Mouse (Mus musculus) left cerebral cortex, adult 11 months (tissue): ENCODE measurements around the gene Akap9.
"Not testable (repeated sequence)": the region's sequence is repeated elsewhere in the genome, so short reads cannot be mapped to it uniquely, and the experiment has no call there.

ENCODE experiments used
- DNase-seq: peaks from one replicate; pipeline ENCODE4 v3.0.0; 2022; ENCODE audit warnings: low spot score

The Akap9 gene

GRCm38 (mm10) chr5:3969114-3969513 lies 41.3 kb downstream of the Akap9 start:
- DNase-seq = no peak

- DNase-seq = no peak
Measured at GRCm38 (mm10) chr5:3970936-3971335, 43.1 kb downstream of the Akap9 start.

- DNase-seq = no peak
Measured at GRCm38 (mm10) chr5:3973764-3974163, 45.9 kb downstream of the Akap9 start.

- no peak for DNase-seq
Measured at GRCm38 (mm10) chr5:3974896-3975295, 47.0 kb downstream of the Akap9 start.

- no peak for DNase-seq
Measured at GRCm38 (mm10) chr5:3976111-3976510, 48.3 kb downstream of the Akap9 start.

- no peak for DNase-seq
Measured at GRCm38 (mm10) chr5:3977904-3978303, 50.0 kb downstream of the Akap9 start.

- no peak for DNase-seq
Measured at GRCm38 (mm10) chr5:3989608-3990007, 61.8 kb downstream of the Akap9 start.

- DNase-seq = no peak
Measured at GRCm38 (mm10) chr5:3990499-3990898, 62.6 kb downstream of the Akap9 start.

- DNase-seq = no peak
Measured at GRCm38 (mm10) chr5:4004531-4005469, 76.9 kb downstream of the Akap9 start.

- no peak for DNase-seq
Measured at GRCm38 (mm10) chr5:4006606-4007005, 78.8 kb downstream of the Akap9 start.

GRCm38 (mm10) chr5:4008266-4008665 lies 80.4 kb downstream of the Akap9 start:
- no peak for DNase-seq

GRCm38 (mm10) chr5:4009540-4009939 lies 81.7 kb downstream of the Akap9 start:
- DNase-seq = no peak

GRCm38 (mm10) chr5:4017646-4018045 lies 89.8 kb downstream of the Akap9 start:
- not testable (repeated sequence) for DNase-seq

- no peak for DNase-seq
Measured at GRCm38 (mm10) chr5:4019377-4019776, 91.5 kb downstream of the Akap9 start.

- DNase-seq = no peak
Measured at GRCm38 (mm10) chr5:4020018-4020417, 92.2 kb downstream of the Akap9 start.

- no peak for DNase-seq
Measured at GRCm38 (mm10) chr5:4023186-4023585, 95.3 kb downstream of the Akap9 start.

GRCm38 (mm10) chr5:4023742-4024681 lies 96.2 kb downstream of the Akap9 start:
- DNase-seq = no peak

GRCm38 (mm10) chr5:4024727-4025126 lies 96.9 kb downstream of the Akap9 start:
- no peak for DNase-seq

GRCm38 (mm10) chr5:4026336-4026735 lies 98.5 kb downstream of the Akap9 start:
- not testable (repeated sequence) for DNase-seq

GRCm38 (mm10) chr5:4028486-4029173 lies 100.8 kb downstream of the Akap9 start:
- DNase-seq = no peak

GRCm38 (mm10) chr5:4031846-4032245 lies 104.0 kb downstream of the Akap9 start:
- DNase-seq = no peak

- DNase-seq = no peak
Measured at GRCm38 (mm10) chr5:4036686-4037085, 108.8 kb downstream of the Akap9 start.
